Mouse (Mus musculus) liver, postnatal 0 days (tissue): Measurements from ENCODE around the gene Kif14.

Experiments
- CTCF ChIP-seq: sonication (generic); IDR thresholded peaks from 2 replicates; pipeline ENCODE4 v1.5.1; 2016; ENCODE audit warnings: antibody characterized with exemption, low read depth
- EP300 ChIP-seq: IDR thresholded peaks from 2 replicates; pipeline ENCODE4 v1.6.1; 2016; ENCODE audit warnings: antibody characterized with exemption, low read depth, mild to moderate bottlenecking

DNA sequence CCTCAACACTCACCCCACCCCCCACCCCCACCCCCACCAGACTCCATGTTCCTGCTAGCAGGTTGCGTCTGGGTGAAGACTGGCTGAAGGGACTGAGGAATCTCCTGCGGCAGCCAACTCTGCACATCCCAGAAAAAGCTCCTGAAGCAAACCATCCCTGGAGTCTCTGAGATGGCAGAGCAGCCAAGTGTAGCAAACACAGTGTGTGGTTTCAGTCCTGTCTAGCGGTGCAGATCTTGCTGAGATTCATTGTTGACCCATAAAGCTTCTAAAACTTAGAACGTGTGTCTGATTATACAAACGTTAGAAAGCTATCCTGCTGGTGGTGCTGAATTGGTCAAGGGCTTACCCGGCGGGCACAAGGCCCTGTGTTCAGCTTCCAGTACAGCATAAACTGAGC, 77.8 kb downstream of the Kif14 start:
- no peak for TF ChIP-seq CTCF
- TF ChIP-seq EP300 = no peak
